Mouse (Mus musculus): ENCODE data around the gene Pgpep1.

GRCm38 (mm10) chr8:70630532-70631381, 29.4 kb downstream of the Pgpep1 start:
- TF ChIP-seq MAX (IDR thresholded peaks at IDR 0.05): no peak
- TF ChIP-seq CTCF (IDR thresholded peaks at IDR 0.05; ENCODE audit: control insufficient read depth, insufficient read depth, insufficient read length): no peak
- no peak for TF ChIP-seq USF1 (IDR thresholded peaks at IDR 0.05; ENCODE audit: low read depth)
- no peak for TF ChIP-seq MYOD1 (IDR thresholded peaks at IDR 0.05; ENCODE audit: control insufficient read depth, insufficient read length, low read depth)

All from C2C12 (cell line).